ENCODE assay signal across 7 mouse cellular contexts in genomic region chr13:38345431-38345820, GRCm38 (mm10). TPM values are rescaled to one million over a fixed set of nuclear protein-coding genes. Genes with fewer than 3 reads are reported as not detected.
DNase-seq lines count a peak whose midpoint lies in the region; ATAC-seq and TF ChIP-seq lines count a peak whose summit lies in the region.

No protein-coding gene starts in this region.

- ATAC-seq in intestine, embryonic 14.5 days (replicated peaks; ENCODE audit: low FRiP score, low TSS enrichment, low read depth) = peak; percentile 38; the same call in 1 of the 2 replicates
- no peak for ATAC-seq in midbrain, embryonic 14.5 days (ENCODE audit: low FRiP score, low TSS enrichment)

- WGBS in liver, adult 2 months = under 1% methylated on average over 32 of the region's 32 CpGs
- WGBS in forebrain, embryonic 10.5 days = 2% methylated on average over 32 of the region's 32 CpGs
- WGBS in intestine, embryonic 14.5 days = 1% methylated on average over 32 of the region's 32 CpGs
- under 1% methylated on average over 29 of the region's 32 CpGs for WGBS in midbrain, embryonic 14.5 days

- H3K27me3 ChIP-seq in liver, adult 2 months (ENCODE audit: control insufficient read depth, insufficient read depth, low read length) = peaks cover 19% of the 10 kb centered on the region
- peaks cover 78% of the 10 kb centered on the region for H3K27me3 ChIP-seq in forebrain, embryonic 10.5 days (ENCODE audit: poor library complexity, severe bottlenecking)
- H3K27me3 ChIP-seq in intestine, embryonic 14.5 days (replicated peaks; ENCODE audit: control insufficient read depth, insufficient read depth, low read length) = peaks cover 46% of the 10 kb centered on the region
- peaks cover 50% of the 10 kb centered on the region for H3K27me3 ChIP-seq in midbrain, embryonic 14.5 days (ENCODE audit: control insufficient read depth, insufficient read depth, low read length)

- no peaks in the 10 kb centered on the region for H3K9me3 ChIP-seq in forebrain, embryonic 10.5 days
- H3K9me3 ChIP-seq in intestine, embryonic 14.5 days (ENCODE audit: control insufficient read depth, low read length) = no peaks in the 10 kb centered on the region
- no peaks in the 10 kb centered on the region for H3K9me3 ChIP-seq in midbrain, embryonic 14.5 days (ENCODE audit: control insufficient read depth, low read length)

- H3K79me2 ChIP-seq in liver, adult 2 months (ENCODE audit: control insufficient read depth, insufficient read depth, low read length) = no peaks in the 10 kb centered on the region

- H3K4me1 ChIP-seq in liver, adult 2 months (ENCODE audit: control insufficient read depth, insufficient read depth, low read length) = no peaks in the 10 kb centered on the region; the same call in 1 of the 2 replicates
- H3K4me1 ChIP-seq in forebrain, embryonic 10.5 days = peaks cover 38% of the 10 kb centered on the region
- peaks cover 6% of the 10 kb centered on the region; the same call in 1 of the 2 replicates for H3K4me1 ChIP-seq in intestine, embryonic 14.5 days (replicated peaks; ENCODE audit: control insufficient read depth, insufficient read depth, low read length)
- H3K4me1 ChIP-seq in midbrain, embryonic 14.5 days (ENCODE audit: control insufficient read depth, insufficient read depth, low read length) = peaks cover 18% of the 10 kb centered on the region

- H3K4me3 ChIP-seq in liver, adult 2 months (ENCODE audit: insufficient read depth, low read depth, low read length) = peak overlapping the region; percentile 53
- H3K4me3 ChIP-seq in forebrain, embryonic 10.5 days = peak overlapping the region; percentile 58
- peak overlapping the region; percentile 46 for H3K4me3 ChIP-seq in intestine, embryonic 14.5 days (ENCODE audit: low read depth, low read length)
- peak overlapping the region; percentile 44 for H3K4me3 ChIP-seq in midbrain, embryonic 14.5 days (replicated peaks; ENCODE audit: low read depth, low read length)

- no peak for DNase-seq in liver, adult 2 months (ENCODE audit: extremely low read depth, low read depth, low spot score)
- DNase-seq in liver = no peak
- no peak for DNase-seq in forebrain, embryonic 10.5 days (ENCODE audit: extremely low spot score, low spot score)
- DNase-seq in intestine, embryonic 14.5 days (ENCODE audit: low spot score) = peak; percentile 81
- DNase-seq in midbrain, embryonic 14.5 days = peak; percentile 25
- no peak for DNase-seq in frontal cortex, postnatal 25 days (ENCODE audit: low spot score in 2 of 2)
- no peak for DNase-seq in left cerebral cortex, adult 11 months (ENCODE audit: low spot score)

- no peak for TF ChIP-seq POLR2A in liver, adult 2 months (IDR thresholded peaks at IDR 0.05; ENCODE audit: extremely low read depth, insufficient read depth, low read length)

- H3K4me2 ChIP-seq in intestine, embryonic 14.5 days (ENCODE audit: low read length) = peak overlapping the region; percentile 88
- peak overlapping the region; percentile 82 for H3K4me2 ChIP-seq in midbrain, embryonic 14.5 days (ENCODE audit: low read length)

- TF ChIP-seq CTCF in liver, adult 2 months (IDR thresholded peaks at IDR 0.05; ENCODE audit: low read depth, low read length) = no peak

- no peaks in the 10 kb centered on the region for H3K36me3 ChIP-seq in liver, adult 2 months (ENCODE audit: control insufficient read depth, insufficient read depth, low read length)
- H3K36me3 ChIP-seq in forebrain, embryonic 10.5 days (replicated peaks) = no peaks in the 10 kb centered on the region
- H3K36me3 ChIP-seq in intestine, embryonic 14.5 days (ENCODE audit: control insufficient read depth, insufficient read depth, low read length) = no peaks in the 10 kb centered on the region
- H3K36me3 ChIP-seq in midbrain, embryonic 14.5 days (ENCODE audit: control insufficient read depth, insufficient read depth, low read length) = no peaks in the 10 kb centered on the region

- peak overlapping the region; percentile 73 for H3K9ac ChIP-seq in liver, adult 2 months (ENCODE audit: low read depth, low read length)
- H3K9ac ChIP-seq in intestine, embryonic 14.5 days (ENCODE audit: low read length) = 0 out of 2 replicates have a peak overlapping the region, but pooled peaks have one; percentile 25
- peak overlapping the region; percentile 37 for H3K9ac ChIP-seq in midbrain, embryonic 14.5 days (replicated peaks; ENCODE audit: low read length)

- no peak overlapping the region for H3K27ac ChIP-seq in liver, adult 2 months (replicated peaks; ENCODE audit: insufficient read depth, low read depth, low read length)
- H3K27ac ChIP-seq in forebrain, embryonic 10.5 days = peak overlapping the region; percentile 78
- no peak overlapping the region for H3K27ac ChIP-seq in intestine, embryonic 14.5 days (ENCODE audit: low read depth)
- H3K27ac ChIP-seq in midbrain, embryonic 14.5 days (replicated peaks; ENCODE audit: low read depth, low read length) = no peak overlapping the region

RNA-seq across cellular contexts. Expression of gene Bmp6, which starts 0.5 kb away (rescaled TPM):
- total RNA-seq in liver, adult 2 months (2014; rRNA removed) = 2.9 and 4.0 TPM in 2 replicates
- polyA plus RNA-seq in liver, adult 2 months (2012; rRNA removed) = 2.6 and 3.3 TPM in 2 replicates
- polyA plus RNA-seq in forebrain, embryonic 10.5 days (2016; fragmentation: Nextera tagmentation; extraction: Ambion mirVana) = 2.5 and 2.9 TPM in 2 replicates
- polyA plus RNA-seq in intestine, embryonic 14.5 days (2014; fragmentation: Nextera tagmentation; extraction: Ambion mirVana) = 1.7 and 1.9 TPM in 2 replicates
- polyA plus RNA-seq in midbrain, embryonic 14.5 days (2014; fragmentation: Nextera tagmentation; extraction: Ambion mirVana) = 0.86 and 4.2 TPM in 2 replicates

Comparison
In these comparisons a context has a peak if more than half of its experiments do, and no peak if none do; other contexts are left out.
1. DNase-seq: peak in intestine, embryonic 14.5 days (single experiment) and midbrain, embryonic 14.5 days (single experiment); none in liver, adult 2 months (single experiment), liver (single experiment), forebrain, embryonic 10.5 days (single experiment), frontal cortex, postnatal 25 days (0 of 2) and left cerebral cortex, adult 11 months (single experiment).
2. Peak in every context shown above with its lines, with median percentiles within 50 percentile points of each other: H3K4me3 ChIP-seq and H3K9ac ChIP-seq.